Mouse (Mus musculus): ENCODE data around the gene Jazf1. TPM values are rescaled to one million over a fixed set of nuclear protein-coding genes. Genes with fewer than 3 reads are reported as not detected.

Jazf1 gene
- polyA plus RNA-seq, 1 experiment from 2014 or later, result 15.6 TPM

DNA sequence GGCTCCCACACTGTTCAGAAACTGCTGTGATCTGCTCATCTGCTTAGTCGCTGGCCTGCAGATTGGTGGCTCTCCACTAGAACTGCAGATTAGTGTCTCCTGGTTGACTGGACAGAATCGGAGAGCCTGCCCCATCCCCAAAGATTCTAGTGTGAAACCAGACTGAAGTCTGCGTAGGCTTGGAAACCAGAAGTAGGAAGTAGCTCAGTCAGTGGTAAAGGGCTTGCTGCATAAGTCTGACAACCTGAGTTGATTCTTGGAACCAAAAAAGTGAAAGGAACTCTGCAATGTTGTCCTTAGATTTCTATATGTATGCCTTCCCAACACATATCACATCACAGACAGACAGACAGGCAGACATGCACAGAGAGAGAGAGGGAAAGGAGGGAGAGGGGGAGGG lies 163.3 kb downstream of the Jazf1 start:
- H3K9ac ChIP-seq (ENCODE audit: low read length), result no peak overlapping the region
- H3K4me3 ChIP-seq (ENCODE audit: control insufficient read depth in 1 of 2, insufficient read depth in 1 of 2, low read depth in 1 of 2, low read length in 2 of 2), result no peak overlapping the region
- no peak for ATAC-seq (ENCODE audit: insufficient number of reproducible peaks, insufficient read depth, low FRiP score, low read depth)
- no peak overlapping the region for H3K4me2 ChIP-seq (ENCODE audit: low read length)
- no peaks in the 10 kb centered on the region for H3K9me3 ChIP-seq (ENCODE audit: control insufficient read depth, low read length)
- 57% methylated on average over 3 of the region's 3 CpGs for WGBS
- H3K36me3 ChIP-seq (ENCODE audit: control insufficient read depth, insufficient read depth, low read length), result no peaks in the 10 kb centered on the region
- H3K27me3 ChIP-seq (ENCODE audit: control insufficient read depth, insufficient read depth, low read length), result no peaks in the 10 kb centered on the region
- H3K27ac ChIP-seq (replicated peaks in 1 of 2; ENCODE audit: control insufficient read depth in 1 of 2, insufficient read depth in 1 of 2, low read depth in 2 of 2, low read length in 2 of 2), result no peak overlapping the region
- peaks cover 6 to 17% of the 10 kb centered on the region in 2 experiments for H3K4me1 ChIP-seq (ENCODE audit: control insufficient read depth in 2 of 2, insufficient read depth in 2 of 2, low read length in 2 of 2)

GRCm38 (mm10) chr6:52903226-52903960 lies 165.0 kb downstream of the Jazf1 start:
- Histone ChIP-seq H3K9me3 (ENCODE audit: control insufficient read depth, low read length) (no peaks in the 10 kb centered on the region), H3K9ac (ENCODE audit: low read length) (no peak overlapping the region), H3K4me1 (ENCODE audit: control insufficient read depth in 2 of 2, insufficient read depth in 2 of 2, low read length in 2 of 2) (peaks cover 6 to 17% of the 10 kb centered on the region in 2 experiments), H3K4me2 (ENCODE audit: low read length) (no peak overlapping the region), H3K4me3 (ENCODE audit: control insufficient read depth in 1 of 2, insufficient read depth in 1 of 2, low read depth in 1 of 2, low read length in 2 of 2) (no peak overlapping the region), H3K36me3 (ENCODE audit: control insufficient read depth, insufficient read depth, low read length) (no peaks in the 10 kb centered on the region), H3K27ac (replicated peaks in 1 of 2; ENCODE audit: control insufficient read depth in 1 of 2, insufficient read depth in 1 of 2, low read depth in 2 of 2, low read length in 2 of 2) (no peak overlapping the region), H3K27me3 (ENCODE audit: control insufficient read depth, insufficient read depth, low read length) (no peaks in the 10 kb centered on the region)
- WGBS, result 79% methylated on average over 4 of the region's 4 CpGs
- ATAC-seq (ENCODE audit: insufficient number of reproducible peaks, insufficient read depth, low FRiP score, low read depth), result no peak

DNA sequence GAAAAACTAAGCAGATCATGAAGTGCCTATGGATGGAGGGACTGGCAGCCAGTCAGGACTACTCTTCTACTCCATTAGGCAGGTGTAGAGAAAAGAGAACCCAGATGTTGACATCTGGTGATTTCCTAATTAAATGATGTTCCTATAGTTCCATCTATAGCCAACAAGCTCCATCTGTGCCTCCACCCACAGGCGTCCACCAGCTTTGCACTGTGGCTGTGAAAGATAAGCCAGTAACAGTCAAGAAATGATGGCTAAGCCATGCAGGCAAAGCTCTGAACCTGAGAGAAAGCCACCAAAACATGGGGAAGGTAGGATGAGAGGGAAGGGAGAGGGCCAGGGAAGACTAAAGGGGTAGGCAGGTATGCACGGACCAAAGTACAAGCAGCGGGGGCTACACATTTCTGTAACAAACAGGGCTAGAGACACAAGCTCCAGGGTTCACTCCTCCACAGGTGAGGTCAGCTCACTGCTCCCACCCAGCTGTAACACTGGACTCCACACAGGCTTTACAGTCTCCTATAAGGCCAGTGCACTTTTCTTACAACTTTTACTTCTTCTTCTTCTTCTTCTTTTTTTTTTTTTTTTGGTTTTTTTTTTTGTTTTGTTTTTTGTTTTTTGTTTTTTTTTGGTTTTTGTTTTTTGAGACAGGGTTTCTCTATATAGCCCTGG lies 168.7 kb downstream of the Jazf1 start:
- Histone ChIP-seq H3K27me3 (ENCODE audit: control insufficient read depth, insufficient read depth, low read length) (no peaks in the 10 kb centered on the region), H3K4me3 (ENCODE audit: control insufficient read depth in 1 of 2, insufficient read depth in 1 of 2, low read depth in 1 of 2, low read length in 2 of 2) (no peak overlapping the region), H3K36me3 (ENCODE audit: control insufficient read depth, insufficient read depth, low read length) (no peaks in the 10 kb centered on the region), H3K27ac (replicated peaks in 1 of 2; ENCODE audit: control insufficient read depth in 1 of 2, insufficient read depth in 1 of 2, low read depth in 2 of 2, low read length in 2 of 2) (no peak overlapping the region), H3K9me3 (ENCODE audit: control insufficient read depth, low read length) (no peaks in the 10 kb centered on the region), H3K9ac (ENCODE audit: low read length) (no peak overlapping the region), H3K4me2 (ENCODE audit: low read length) (no peak overlapping the region), H3K4me1 (ENCODE audit: control insufficient read depth in 2 of 2, insufficient read depth in 2 of 2, low read length in 2 of 2) (no peaks in the 10 kb centered on the region)
- 81% methylated on average over 3 of the region's 3 CpGs for WGBS
- ATAC-seq (ENCODE audit: insufficient number of reproducible peaks, insufficient read depth, low FRiP score, low read depth), result no peak

DNA sequence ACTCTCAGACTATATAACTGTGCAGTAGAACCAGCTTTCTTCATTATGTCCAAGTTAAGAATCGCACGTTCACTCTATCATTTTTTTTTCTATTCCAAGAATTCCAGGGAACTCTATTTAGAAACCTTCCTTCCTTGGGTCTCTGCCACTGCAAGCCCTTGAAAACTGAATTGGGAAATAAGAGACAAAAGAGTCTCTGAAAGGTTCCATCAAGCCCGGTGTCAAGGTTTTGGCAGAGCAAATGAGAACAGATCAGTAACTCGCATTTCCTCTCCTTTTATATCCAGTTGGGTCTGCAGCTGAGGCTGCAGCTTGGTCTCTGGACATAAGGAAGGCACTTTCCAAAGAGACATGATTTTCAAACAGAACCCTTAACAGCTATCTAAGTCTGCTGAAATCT lies 173.4 kb downstream of the Jazf1 start:
- 73% methylated on average over 4 of the region's 4 CpGs for WGBS
- no peak overlapping the region for H3K9ac ChIP-seq (ENCODE audit: low read length)
- H3K9me3 ChIP-seq (ENCODE audit: control insufficient read depth, low read length), result no peaks in the 10 kb centered on the region
- H3K27me3 ChIP-seq (ENCODE audit: control insufficient read depth, insufficient read depth, low read length), result no peaks in the 10 kb centered on the region
- H3K36me3 ChIP-seq (ENCODE audit: control insufficient read depth, insufficient read depth, low read length), result no peaks in the 10 kb centered on the region
- H3K4me1 ChIP-seq (ENCODE audit: control insufficient read depth in 2 of 2, insufficient read depth in 2 of 2, low read length in 2 of 2), result no peaks in the 10 kb centered on the region
- no peak overlapping the region for H3K4me3 ChIP-seq (ENCODE audit: control insufficient read depth in 1 of 2, insufficient read depth in 1 of 2, low read depth in 1 of 2, low read length in 2 of 2)
- no peak overlapping the region for H3K27ac ChIP-seq (replicated peaks in 1 of 2; ENCODE audit: control insufficient read depth in 1 of 2, insufficient read depth in 1 of 2, low read depth in 2 of 2, low read length in 2 of 2)
- no peak overlapping the region for H3K4me2 ChIP-seq (ENCODE audit: low read length)
- ATAC-seq (ENCODE audit: insufficient number of reproducible peaks, insufficient read depth, low FRiP score, low read depth), result no peak

GRCm38 (mm10) chr6:52894501-52894823 lies 174.0 kb downstream of the Jazf1 start:
- 82% methylated on average over 13 of the region's 13 CpGs for WGBS
- no peak overlapping the region for H3K4me2 ChIP-seq (ENCODE audit: low read length)
- ATAC-seq (ENCODE audit: insufficient number of reproducible peaks, insufficient read depth, low FRiP score, low read depth), result no peak

GRCm38 (mm10) chr6:52893811-52894500 lies 174.5 kb downstream of the Jazf1 start:
- no peak for ATAC-seq (ENCODE audit: insufficient number of reproducible peaks, insufficient read depth, low FRiP score, low read depth)
- Histone ChIP-seq H3K27me3 (ENCODE audit: control insufficient read depth, insufficient read depth, low read length) (no peaks in the 10 kb centered on the region), H3K9me3 (ENCODE audit: control insufficient read depth, low read length) (no peaks in the 10 kb centered on the region), H3K4me1 (ENCODE audit: control insufficient read depth in 2 of 2, insufficient read depth in 2 of 2, low read length in 2 of 2) (no peaks in the 10 kb centered on the region), H3K4me2 (ENCODE audit: low read length) (no peak overlapping the region), H3K9ac (ENCODE audit: low read length) (no peak overlapping the region), H3K36me3 (ENCODE audit: control insufficient read depth, insufficient read depth, low read length) (no peaks in the 10 kb centered on the region), H3K27ac (replicated peaks in 1 of 2; ENCODE audit: control insufficient read depth in 1 of 2, insufficient read depth in 1 of 2, low read depth in 2 of 2, low read length in 2 of 2) (no peak overlapping the region), H3K4me3 (ENCODE audit: control insufficient read depth in 1 of 2, insufficient read depth in 1 of 2, low read depth in 1 of 2, low read length in 2 of 2) (no peak overlapping the region)
- 82% methylated on average over 9 of the region's 9 CpGs for WGBS

More at GRCm38 (mm10) chr6:52894501-52894823, 174.0 kb downstream of the Jazf1 start:
- H3K9ac ChIP-seq (ENCODE audit: low read length), result no peak overlapping the region
- no peak overlapping the region for H3K4me3 ChIP-seq (ENCODE audit: control insufficient read depth in 1 of 2, insufficient read depth in 1 of 2, low read depth in 1 of 2, low read length in 2 of 2)
- no peaks in the 10 kb centered on the region for H3K4me1 ChIP-seq (ENCODE audit: control insufficient read depth in 2 of 2, insufficient read depth in 2 of 2, low read length in 2 of 2)
- no peaks in the 10 kb centered on the region for H3K36me3 ChIP-seq (ENCODE audit: control insufficient read depth, insufficient read depth, low read length)
- no peaks in the 10 kb centered on the region for H3K27me3 ChIP-seq (ENCODE audit: control insufficient read depth, insufficient read depth, low read length)
- no peaks in the 10 kb centered on the region for H3K9me3 ChIP-seq (ENCODE audit: control insufficient read depth, low read length)
- no peak overlapping the region for H3K27ac ChIP-seq (replicated peaks in 1 of 2; ENCODE audit: control insufficient read depth in 1 of 2, insufficient read depth in 1 of 2, low read depth in 2 of 2, low read length in 2 of 2)

GRCm38 (mm10) chr6:52892978-52893377 lies 175.5 kb downstream of the Jazf1 start:
- 82% methylated on average over 3 of the region's 3 CpGs for WGBS
- H3K27ac ChIP-seq (replicated peaks in 1 of 2; ENCODE audit: control insufficient read depth in 1 of 2, insufficient read depth in 1 of 2, low read depth in 2 of 2, low read length in 2 of 2), result no peak overlapping the region
- no peak overlapping the region for H3K4me2 ChIP-seq (ENCODE audit: low read length)
- no peak overlapping the region for H3K4me3 ChIP-seq (ENCODE audit: control insufficient read depth in 1 of 2, insufficient read depth in 1 of 2, low read depth in 1 of 2, low read length in 2 of 2)
- no peak overlapping the region for H3K9ac ChIP-seq (ENCODE audit: low read length)
- H3K36me3 ChIP-seq (ENCODE audit: control insufficient read depth, insufficient read depth, low read length), result no peaks in the 10 kb centered on the region
- no peaks in the 10 kb centered on the region for H3K27me3 ChIP-seq (ENCODE audit: control insufficient read depth, insufficient read depth, low read length)
- H3K9me3 ChIP-seq (ENCODE audit: control insufficient read depth, low read length), result no peaks in the 10 kb centered on the region
- ATAC-seq (ENCODE audit: insufficient number of reproducible peaks, insufficient read depth, low FRiP score, low read depth), result no peak
- H3K4me1 ChIP-seq (ENCODE audit: control insufficient read depth in 2 of 2, insufficient read depth in 2 of 2, low read length in 2 of 2), result no peaks in the 10 kb centered on the region
